Mouse (Mus musculus) brain, embryonic 14.5 days (tissue): Measurements from ENCODE around the gene Arhgap22. TPM values are rescaled to one million over a fixed set of nuclear protein-coding genes. Genes with fewer than 3 reads are reported as not detected.

Experiments used
- DNase-seq: peaks from one replicate; pipeline ENCODE4 v3.0.0-alpha.2; 2011; ENCODE audit warnings: low read depth
- CTCF ChIP-seq: fragments of 200-500 bp; IDR thresholded peaks from 2 replicates; pipeline ENCODE4 v1.5.1; 2012; ENCODE audit warnings: inconsistent platforms, mild to moderate bottlenecking, moderate library complexity, borderline replicate concordance; ENCODE audit not compliant: insufficient read depth, insufficient read length; ENCODE audit errors: extremely low read depth
- POLR2A ChIP-seq: fragments of 200-500 bp; IDR thresholded peaks from 2 replicates; pipeline ENCODE4 v1.6.1; 2012; ENCODE audit warnings: mild to moderate bottlenecking, inconsistent platforms, borderline replicate concordance; ENCODE audit not compliant: poor library complexity, insufficient read depth, insufficient read length, severe bottlenecking; ENCODE audit errors: extremely low read depth
- polyA plus RNA-seq: library from polyadenylated mRNA; depleted of rRNA; stranded (reverse); fragments of >200 nt; gene quantifications from 2 replicates; pipeline ENCODE4 v1.2.3, GENCODE M21; 2012

Arhgap22 gene
- polyA plus RNA-seq, 1 experiment, result 1.9 TPM

- no peak for DNase-seq
- TF ChIP-seq CTCF (no peak), POLR2A (no peak)
Observed at GRCm38 (mm10) chr14:33294488-33294887, 80.7 kb downstream of the Arhgap22 start.

- peak; percentile 81 for DNase-seq
- TF ChIP-seq POLR2A (no peak), CTCF (no peak)
Observed at GRCm38 (mm10) chr14:33296698-33297341, 83.0 kb downstream of the Arhgap22 start.

GRCm38 (mm10) chr14:33300591-33300990 lies 86.8 kb downstream of the Arhgap22 start:
- no peak for DNase-seq
- TF ChIP-seq POLR2A (no peak), CTCF (no peak)

GRCm38 (mm10) chr14:33303348-33303819 lies 89.6 kb downstream of the Arhgap22 start:
- DNase-seq, result peak; percentile 92
- no peak for TF ChIP-seq POLR2A
- peak; percentile 78; the same call in 1 of the 2 replicates for TF ChIP-seq CTCF

GRCm38 (mm10) chr14:33305645-33306281 lies 91.9 kb downstream of the Arhgap22 start:
- no peak for TF ChIP-seq POLR2A
- TF ChIP-seq CTCF, result no peak

GRCm38 (mm10) chr14:33310719-33311118 lies 96.9 kb downstream of the Arhgap22 start:
- TF ChIP-seq CTCF (no peak), POLR2A (no peak)
- no peak for DNase-seq

More at GRCm38 (mm10) chr14:33305645-33306281, 91.9 kb downstream of the Arhgap22 start:
- no peak for DNase-seq

GRCm38 (mm10) chr14:33312309-33312708 lies 98.5 kb downstream of the Arhgap22 start:
- DNase-seq, result no peak
- no peak for TF ChIP-seq CTCF
- TF ChIP-seq POLR2A, result no peak

- TF ChIP-seq POLR2A, result no peak
- peak; percentile 98 for TF ChIP-seq CTCF
- peak; percentile 81 for DNase-seq
Observed at GRCm38 (mm10) chr14:33313624-33314023, 99.8 kb downstream of the Arhgap22 start.

GRCm38 (mm10) chr14:33314160-33314559 lies 100.3 kb downstream of the Arhgap22 start:
- DNase-seq, result no peak

GRCm38 (mm10) chr14:33315111-33315510 lies 101.3 kb downstream of the Arhgap22 start:
- TF ChIP-seq POLR2A, result no peak
- TF ChIP-seq CTCF, result no peak
- DNase-seq, result no peak

More at GRCm38 (mm10) chr14:33314160-33314559, 100.3 kb downstream of the Arhgap22 start:
- TF ChIP-seq POLR2A, result no peak
- TF ChIP-seq CTCF, result no peak

GRCm38 (mm10) chr14:33315771-33316170 lies 101.9 kb downstream of the Arhgap22 start:
- TF ChIP-seq CTCF (peak; percentile 9; the same call in 1 of the 2 replicates), POLR2A (no peak)
- DNase-seq, result no peak

- DNase-seq, result peak; percentile 67
- no peak for TF ChIP-seq CTCF
- TF ChIP-seq POLR2A, result no peak
Observed at GRCm38 (mm10) chr14:33317946-33318345, 104.1 kb downstream of the Arhgap22 start.
